Mouse (Mus musculus): Measurements from ENCODE around the gene Ip6k2. TPM values are rescaled to one million over a fixed set of nuclear protein-coding genes. Genes with fewer than 3 reads are reported as not detected.

Ip6k2 gene
- polyA plus RNA-seq, 1 experiment, result 16.2 TPM

- no peaks in the 10 kb centered on the region for H3K4me1 ChIP-seq (ENCODE audit: control insufficient read depth, insufficient read depth, insufficient read length, low read length)
- H3K4me3 ChIP-seq (ENCODE audit: insufficient read depth, low read depth, low read length), result no peak overlapping the region
- no peak overlapping the region for H3K27ac ChIP-seq (replicated peaks; ENCODE audit: low read depth, low read length)
These were observed 23.8 kb upstream of the Ip6k2 start for GRCm38 (mm10) chr9:108759805-108760204.

GRCm38 (mm10) chr9:108761561-108761960 lies 22.0 kb upstream of the Ip6k2 start:
- Histone ChIP-seq H3K4me1 (ENCODE audit: control insufficient read depth, insufficient read depth, insufficient read length, low read length) (no peaks in the 10 kb centered on the region), H3K4me3 (ENCODE audit: insufficient read depth, low read depth, low read length) (no peak overlapping the region), H3K27ac (replicated peaks; ENCODE audit: low read depth, low read length) (no peak overlapping the region)

GRCm38 (mm10) chr9:108764971-108765370 lies 18.6 kb upstream of the Ip6k2 start:
- H3K27ac ChIP-seq (replicated peaks; ENCODE audit: low read depth, low read length), result no peak overlapping the region
- H3K4me1 ChIP-seq (ENCODE audit: control insufficient read depth, insufficient read depth, insufficient read length, low read length), result no peaks in the 10 kb centered on the region

GRCm38 (mm10) chr9:108776614-108777013 lies 7.0 kb upstream of the Ip6k2 start:
- no peak overlapping the region for H3K4me3 ChIP-seq (ENCODE audit: insufficient read depth, low read depth, low read length)
- no peaks in the 10 kb centered on the region for H3K4me1 ChIP-seq (ENCODE audit: control insufficient read depth, insufficient read depth, insufficient read length, low read length)
- no peak overlapping the region for H3K27ac ChIP-seq (replicated peaks; ENCODE audit: low read depth, low read length)

More at GRCm38 (mm10) chr9:108764971-108765370, 18.6 kb upstream of the Ip6k2 start:
- H3K4me3 ChIP-seq (ENCODE audit: insufficient read depth, low read depth, low read length), result no peak overlapping the region

GRCm38 (mm10) chr9:108777276-108777675 lies 6.3 kb upstream of the Ip6k2 start:
- H3K4me1 ChIP-seq (ENCODE audit: control insufficient read depth, insufficient read depth, insufficient read length, low read length), result no peaks in the 10 kb centered on the region
- H3K27ac ChIP-seq (replicated peaks; ENCODE audit: low read depth, low read length), result no peak overlapping the region
- H3K4me3 ChIP-seq (ENCODE audit: insufficient read depth, low read depth, low read length), result no peak overlapping the region

GRCm38 (mm10) chr9:108780959-108781358 lies 2.6 kb upstream of the Ip6k2 start:
- no peak overlapping the region for H3K4me3 ChIP-seq (ENCODE audit: insufficient read depth, low read depth, low read length)
- peaks cover 4% of the 10 kb centered on the region; the same call in 1 of the 2 replicates for H3K4me1 ChIP-seq (ENCODE audit: control insufficient read depth, insufficient read depth, insufficient read length, low read length)
- no peak overlapping the region for H3K27ac ChIP-seq (replicated peaks; ENCODE audit: low read depth, low read length)

GRCm38 (mm10) chr9:108781891-108782290 lies 1.7 kb upstream of the Ip6k2 start:
- Histone ChIP-seq H3K4me3 (ENCODE audit: insufficient read depth, low read depth, low read length) (no peak overlapping the region), H3K27ac (replicated peaks; ENCODE audit: low read depth, low read length) (no peak overlapping the region)

GRCm38 (mm10) chr9:108782836-108783547 lies 604 bp upstream of the Ip6k2 start:
- peak overlapping the region; percentile 88 for H3K4me3 ChIP-seq (ENCODE audit: insufficient read depth, low read depth, low read length)
- peaks cover 11% of the 10 kb centered on the region; the same call in 1 of the 2 replicates for H3K4me1 ChIP-seq (ENCODE audit: control insufficient read depth, insufficient read depth, insufficient read length, low read length)
- H3K27ac ChIP-seq (replicated peaks; ENCODE audit: low read depth, low read length), result peak overlapping the region; percentile 40; the same call in 1 of the 2 replicates

More at GRCm38 (mm10) chr9:108781891-108782290, 1.7 kb upstream of the Ip6k2 start:
- peaks cover 8% of the 10 kb centered on the region; the same call in 1 of the 2 replicates for H3K4me1 ChIP-seq (ENCODE audit: control insufficient read depth, insufficient read depth, insufficient read length, low read length)

GRCm38 (mm10) chr9:108785416-108785815 lies 1.8 kb downstream of the Ip6k2 start:
- H3K27ac ChIP-seq (replicated peaks; ENCODE audit: low read depth, low read length), result no peak overlapping the region
- H3K4me1 ChIP-seq (ENCODE audit: control insufficient read depth, insufficient read depth, insufficient read length, low read length), result peaks cover 11% of the 10 kb centered on the region; the same call in 1 of the 2 replicates
- no peak overlapping the region for H3K4me3 ChIP-seq (ENCODE audit: insufficient read depth, low read depth, low read length)

- no peak overlapping the region for H3K4me3 ChIP-seq (ENCODE audit: insufficient read depth, low read depth, low read length)
- no peak overlapping the region for H3K27ac ChIP-seq (replicated peaks; ENCODE audit: low read depth, low read length)
- peaks cover 11% of the 10 kb centered on the region; the same call in 1 of the 2 replicates for H3K4me1 ChIP-seq (ENCODE audit: control insufficient read depth, insufficient read depth, insufficient read length, low read length)
These were observed 2.9 kb downstream of the Ip6k2 start for GRCm38 (mm10) chr9:108786494-108786893.

GRCm38 (mm10) chr9:108787080-108787479 lies 3.5 kb downstream of the Ip6k2 start:
- peaks cover 15% of the 10 kb centered on the region; the same call in 1 of the 2 replicates for H3K4me1 ChIP-seq (ENCODE audit: control insufficient read depth, insufficient read depth, insufficient read length, low read length)
- no peak overlapping the region for H3K27ac ChIP-seq (replicated peaks; ENCODE audit: low read depth, low read length)
- no peak overlapping the region for H3K4me3 ChIP-seq (ENCODE audit: insufficient read depth, low read depth, low read length)

GRCm38 (mm10) chr9:108788713-108789112 lies 5.1 kb downstream of the Ip6k2 start:
- Histone ChIP-seq H3K27ac (replicated peaks; ENCODE audit: low read depth, low read length) (no peak overlapping the region), H3K4me3 (ENCODE audit: insufficient read depth, low read depth, low read length) (no peak overlapping the region), H3K4me1 (ENCODE audit: control insufficient read depth, insufficient read depth, insufficient read length, low read length) (peaks cover 23% of the 10 kb centered on the region; the same call in 1 of the 2 replicates)

- no peak overlapping the region for H3K4me3 ChIP-seq (ENCODE audit: insufficient read depth, low read depth, low read length)
- H3K4me1 ChIP-seq (ENCODE audit: control insufficient read depth, insufficient read depth, insufficient read length, low read length), result peaks cover 19% of the 10 kb centered on the region
- no peak overlapping the region for H3K27ac ChIP-seq (replicated peaks; ENCODE audit: low read depth, low read length)
These were observed 8.7 kb downstream of the Ip6k2 start for GRCm38 (mm10) chr9:108792307-108792706.

GRCm38 (mm10) chr9:108792730-108793129 lies 9.1 kb downstream of the Ip6k2 start:
- no peak overlapping the region for H3K4me3 ChIP-seq (ENCODE audit: insufficient read depth, low read depth, low read length)
- H3K4me1 ChIP-seq (ENCODE audit: control insufficient read depth, insufficient read depth, insufficient read length, low read length), result peaks cover 19% of the 10 kb centered on the region
- H3K27ac ChIP-seq (replicated peaks; ENCODE audit: low read depth, low read length), result no peak overlapping the region

GRCm38 (mm10) chr9:108795281-108795680 lies 11.7 kb downstream of the Ip6k2 start:
- Histone ChIP-seq H3K27ac (replicated peaks; ENCODE audit: low read depth, low read length) (no peak overlapping the region), H3K4me3 (ENCODE audit: insufficient read depth, low read depth, low read length) (no peak overlapping the region), H3K4me1 (ENCODE audit: control insufficient read depth, insufficient read depth, insufficient read length, low read length) (peaks cover 19% of the 10 kb centered on the region)

- peaks cover 19% of the 10 kb centered on the region for H3K4me1 ChIP-seq (ENCODE audit: control insufficient read depth, insufficient read depth, insufficient read length, low read length)
- H3K27ac ChIP-seq (replicated peaks; ENCODE audit: low read depth, low read length), result no peak overlapping the region
- no peak overlapping the region for H3K4me3 ChIP-seq (ENCODE audit: insufficient read depth, low read depth, low read length)
These were observed 12.2 kb downstream of the Ip6k2 start for GRCm38 (mm10) chr9:108795762-108796161.

Measured in brown adipose tissue, adult 24 weeks (tissue).